Mouse (Mus musculus) bone marrow, adult 2 months (tissue): ENCODE measurements at regions not wholly inside any gene's neighbourhood (a gene's known extent, or its start where the extent isn't known, plus 50 kb on each side); places are given as distances from the start of the nearest gene placed in this dataset.

Source experiments
- H3K27ac ChIP-seq: fragments of 200-500 bp; 2 replicates; pipeline ENCODE4 v1.5.1; 2012; ENCODE audit warnings: low read depth, mild to moderate bottlenecking, control low read depth, inconsistent platforms, low read length; ENCODE audit not compliant: control insufficient read depth, poor library complexity, insufficient read depth
- H3K4me1 ChIP-seq: fragments of 200-500 bp; 2 replicates; pipeline ENCODE4 v1.6.1; 2011; ENCODE audit warnings: low read length; ENCODE audit not compliant: control insufficient read depth, insufficient read depth
- H3K4me3 ChIP-seq: fragments of 200-500 bp; replicated peaks from 2 replicates; pipeline ENCODE3; 2011; ENCODE audit warnings: mild to moderate bottlenecking, low read depth, low read length, control low read depth; ENCODE audit not compliant: control insufficient read depth
- CTCF ChIP-seq: fragments of 200-500 bp; IDR thresholded peaks from 2 replicates; pipeline ENCODE4 v1.5.1; 2011; ENCODE audit warnings: low read length, control low read depth; ENCODE audit not compliant: control insufficient read depth, insufficient read depth
- POLR2A ChIP-seq: fragments of 200-500 bp; IDR thresholded peaks from 2 replicates; pipeline ENCODE4 v1.6.1; 2011; ENCODE audit warnings: low read depth, mild to moderate bottlenecking, control low read depth, low read length, borderline replicate concordance; ENCODE audit not compliant: control insufficient read depth
- WGBS: fragments of 180-500 bp; shearing (Covaris S2); methylation state at CpG from one replicate; pipeline ENCODE4 v1.1.7; 2018; 5-methylcytosine and 5-hydroxymethylcytosine counted together

DNA sequence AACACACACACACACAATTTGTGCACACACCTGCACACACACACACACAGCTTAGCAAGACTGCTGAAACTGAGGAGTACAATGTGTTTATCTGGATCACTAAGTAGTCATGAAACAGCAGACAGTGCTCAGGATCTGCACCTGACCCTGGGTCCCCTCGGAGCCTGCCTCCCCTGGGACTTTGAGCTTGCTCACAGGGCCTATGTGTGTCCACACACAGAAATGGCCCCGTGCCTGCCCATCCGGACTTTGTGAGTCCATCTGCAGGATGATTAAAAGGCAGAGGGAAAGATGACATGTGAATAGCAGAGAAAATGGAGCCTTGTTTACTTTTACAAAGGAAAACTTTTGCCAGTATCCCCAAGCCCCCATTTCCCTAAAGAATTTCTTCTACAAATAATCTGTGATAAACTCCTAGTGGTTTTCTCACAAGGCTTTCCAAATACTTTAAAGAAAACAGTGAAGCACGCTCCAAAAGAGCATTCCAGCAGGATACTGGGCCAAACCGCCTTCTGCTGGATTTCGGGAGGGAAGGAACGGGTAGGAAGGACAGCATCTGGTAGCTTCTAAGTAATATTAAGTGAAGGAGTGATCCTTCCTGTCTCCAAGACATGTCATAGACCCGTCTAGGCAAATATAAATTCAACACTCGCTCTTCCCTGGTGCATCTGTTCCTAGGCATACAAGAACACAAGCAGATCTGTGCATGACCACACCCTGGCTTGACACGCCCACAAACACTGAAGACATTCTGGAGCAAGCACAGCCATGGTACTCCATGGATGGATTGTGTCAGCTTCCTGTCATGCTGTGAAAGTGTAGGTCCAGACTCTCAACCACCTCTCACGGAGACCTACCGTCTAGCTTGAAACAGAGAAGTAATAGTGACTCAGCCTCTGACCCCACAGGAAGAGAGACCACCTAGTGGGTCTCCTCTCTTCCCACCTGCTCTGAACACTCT is 52.1 kb upstream of the Zfp637 start:
- no peak overlapping the region for H3K4me3 ChIP-seq
- no peaks in the 10 kb centered on the region for H3K4me1 ChIP-seq
- no peak for TF ChIP-seq CTCF
- no peak for TF ChIP-seq POLR2A
- H3K27ac ChIP-seq = no peak overlapping the region
- WGBS = 65% methylated on average over 12 of the region's 12 CpGs

- Histone ChIP-seq H3K4me3 (no peak overlapping the region), H3K27ac (no peak overlapping the region), H3K4me1 (no peaks in the 10 kb centered on the region)
- WGBS = 88% methylated on average over 6 of the region's 6 CpGs
- TF ChIP-seq CTCF (no peak), POLR2A (no peak)
Measured at GRCm38 (mm10) chr6:117790581-117790980, 50.4 kb upstream of the Zfp637 start.
